Mouse (Mus musculus) CD4-positive, CD25-positive, alpha-beta regulatory T cell, adult 4 months (primary cell): ENCODE measurements around the gene Mras. TPM values are rescaled to one million over a fixed set of nuclear protein-coding genes. Genes with fewer than 3 reads are reported as not detected.

ENCODE experiments used
- ATAC-seq: one replicate; pipeline ENCODE4 v1.8.0; 2017
- polyA plus RNA-seq, 2 experiments: library from polyadenylated mRNA; unstranded; fragments of 100-300 nt; shearing (Covaris generic); gene quantifications; one replicate each; pipeline ENCODE4 v1.2.1; 2017

Mras gene
- polyA plus RNA-seq = not detected

- no peak for ATAC-seq
Observed at GRCm38 (mm10) chr9:99437031-99437764, at the start of gene Mras. Gene Mras (minus strand): TSS chr9:99437381.

DNA sequence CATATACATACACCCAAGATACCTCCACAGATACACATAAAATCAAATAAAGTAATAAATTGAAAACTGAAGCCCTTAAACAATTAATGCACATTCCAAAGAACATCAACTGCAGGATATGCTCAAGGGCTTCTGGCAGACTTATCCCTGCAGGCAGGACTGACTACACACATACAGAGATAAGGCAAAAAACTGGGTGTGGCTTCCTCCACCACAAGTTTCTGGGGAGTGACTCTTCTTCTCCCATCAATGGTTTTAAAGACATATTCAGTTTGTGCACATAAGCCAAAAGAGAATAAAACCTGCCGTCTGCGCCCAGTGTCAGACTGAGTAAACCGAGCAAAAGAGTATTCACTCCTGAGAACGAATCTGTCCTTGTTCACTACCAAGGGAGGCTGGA lies 48.0 kb upstream of the Mras start:
- no peak for ATAC-seq

DNA sequence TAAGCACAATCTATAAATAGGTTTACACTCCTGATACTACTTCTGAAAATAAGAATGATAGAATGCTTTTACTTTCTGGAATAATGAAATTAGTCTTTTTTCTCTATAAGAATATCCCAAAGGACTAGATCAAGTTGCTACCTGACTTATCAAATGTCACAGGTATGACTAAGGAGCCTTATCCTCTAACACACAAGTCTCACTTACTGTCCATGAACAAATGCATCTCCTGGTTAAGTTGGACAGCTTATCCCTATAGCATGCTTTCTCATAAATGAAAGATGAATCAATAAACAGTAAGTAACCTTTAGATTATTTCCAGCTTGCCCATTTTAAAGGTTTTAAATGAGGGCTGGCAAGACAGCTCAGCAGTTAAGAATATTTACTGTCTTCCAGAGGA lies 47.5 kb upstream of the Mras start:
- no peak for ATAC-seq

DNA sequence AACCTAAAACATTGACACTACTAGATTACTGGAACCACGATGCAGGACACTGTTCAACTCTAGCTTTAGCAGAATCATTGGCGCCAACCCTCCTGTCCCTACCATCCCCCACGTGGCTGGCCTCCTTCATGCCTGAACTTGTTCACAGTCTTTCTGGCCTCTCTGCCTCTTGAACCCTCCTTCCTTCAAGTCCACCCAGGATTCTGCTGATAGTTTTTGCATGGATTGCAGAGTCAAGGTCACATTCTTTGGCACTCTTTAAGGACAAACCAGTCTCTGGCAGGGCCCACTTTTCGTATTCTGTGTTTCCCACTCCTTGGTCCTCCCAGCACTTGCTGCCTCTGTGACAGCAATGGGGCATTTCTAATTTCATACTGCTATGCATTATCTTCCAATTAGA lies 46.0 kb upstream of the Mras start:
- ATAC-seq = no peak

DNA sequence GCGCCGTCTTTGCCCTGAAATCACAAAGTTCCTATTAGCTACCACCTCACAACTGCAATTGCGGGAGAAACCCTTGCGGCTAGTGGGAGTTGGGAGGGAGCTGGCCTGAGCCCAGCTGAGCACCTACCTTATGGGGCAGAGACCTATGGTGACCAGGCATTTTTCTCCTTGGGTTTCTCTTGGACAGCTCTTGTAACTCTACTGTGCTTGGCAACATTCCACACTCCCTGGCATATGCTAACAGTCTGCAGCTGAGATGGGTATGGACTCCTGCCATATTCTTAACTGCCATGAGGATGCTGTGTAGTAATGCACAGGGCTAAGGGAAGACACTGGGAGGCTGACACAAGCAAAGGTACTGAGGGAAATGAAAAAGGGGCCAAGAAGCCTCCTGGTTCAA lies 43.6 kb upstream of the Mras start:
- no peak for ATAC-seq

DNA sequence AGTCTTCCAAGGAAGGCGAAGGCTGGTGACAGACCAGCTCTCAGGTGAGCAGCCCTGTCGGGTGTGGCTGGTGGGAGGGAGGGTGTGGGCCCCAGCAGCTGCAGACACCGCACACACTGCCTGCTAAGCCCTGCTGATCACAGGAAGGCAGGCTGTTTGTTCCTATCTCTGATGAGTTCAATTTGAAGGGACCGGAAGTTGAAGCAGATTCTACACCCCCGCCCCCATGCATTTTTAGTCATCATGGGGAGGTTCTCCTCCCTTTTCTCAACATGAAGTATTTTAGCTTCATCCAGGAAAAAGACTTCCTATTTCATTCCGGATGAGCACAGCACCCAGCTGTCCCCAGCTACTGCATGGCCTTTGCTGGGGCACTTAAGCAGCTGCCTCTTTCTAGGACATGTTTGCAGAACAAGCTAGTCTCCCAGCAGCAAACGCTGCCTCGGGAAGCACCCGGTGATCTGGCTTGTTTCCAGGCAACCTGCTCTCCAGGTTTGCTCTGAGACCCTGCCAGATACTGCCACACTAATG lies 42.1 kb upstream of the Mras start:
- peak; percentile 90 for ATAC-seq

- no peak for ATAC-seq
Observed at GRCm38 (mm10) chr9:99471334-99471733, 34.2 kb upstream of the Mras start.

DNA sequence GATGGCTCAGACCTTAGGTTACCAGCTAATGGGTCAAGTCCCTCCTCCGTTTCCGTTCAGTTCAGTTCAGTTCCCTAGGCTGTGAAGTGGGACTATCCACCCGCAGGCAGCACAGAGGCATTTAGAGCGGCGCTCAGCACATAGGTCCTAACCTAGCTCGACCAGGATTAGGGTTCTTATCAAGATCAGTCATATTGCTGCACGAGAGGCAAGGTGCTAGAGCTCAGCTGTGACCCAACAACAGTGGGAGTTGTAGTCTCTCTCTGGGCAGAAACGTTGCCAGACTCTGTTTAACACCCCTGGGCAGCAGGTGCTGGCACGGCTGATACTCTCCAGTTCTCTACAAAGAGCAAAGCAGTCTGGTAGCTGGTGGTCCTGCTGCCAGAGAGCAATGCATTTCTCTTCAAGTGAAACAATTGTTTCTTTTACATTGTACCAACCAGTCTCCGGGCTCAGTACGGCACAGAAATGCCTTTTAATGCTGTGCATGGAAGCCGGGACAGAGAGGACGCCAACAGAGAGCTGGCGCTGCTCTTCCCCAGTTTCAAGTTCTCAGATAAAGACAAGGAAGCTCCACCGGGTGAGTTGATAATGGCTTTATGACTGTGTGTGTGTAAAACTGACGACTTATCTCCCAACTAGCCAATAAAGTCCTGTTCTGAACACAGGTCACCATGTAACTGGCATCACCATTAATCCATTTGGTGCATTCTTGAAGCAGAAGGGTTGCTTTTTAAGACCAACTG lies 33.3 kb upstream of the Mras start:
- no peak for ATAC-seq

DNA sequence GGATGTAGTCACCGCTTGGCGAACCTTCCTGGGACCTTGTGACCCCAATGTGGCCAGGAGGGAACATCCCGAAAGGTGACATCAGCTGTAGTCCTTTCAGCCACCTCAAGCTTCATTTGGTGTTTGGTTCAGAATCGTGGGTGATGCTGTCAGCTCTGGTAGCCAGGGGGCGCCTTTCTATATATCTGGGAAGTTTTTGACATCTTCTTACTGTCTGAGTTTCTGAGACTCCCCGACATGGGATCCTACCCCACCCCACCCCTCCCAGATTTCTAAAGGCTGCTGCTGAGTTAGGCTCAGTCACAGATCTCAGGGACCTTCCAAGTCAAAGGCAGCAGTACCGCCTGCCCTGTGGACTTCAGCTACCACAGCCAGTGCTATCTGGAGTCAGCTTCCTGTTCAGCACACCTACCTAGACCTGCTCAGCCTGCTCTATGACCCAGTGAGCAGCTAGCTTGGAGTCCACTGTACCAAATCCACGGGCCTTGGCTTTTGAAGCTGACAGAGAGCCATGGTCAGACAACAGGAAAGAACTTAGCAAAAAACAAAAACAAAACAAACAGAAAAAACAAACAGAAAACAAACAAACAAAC lies 32.6 kb upstream of the Mras start:
- no peak for ATAC-seq

GRCm38 (mm10) chr9:99468572-99468971 lies 31.4 kb upstream of the Mras start:
- no peak for ATAC-seq

- ATAC-seq = no peak
Observed at GRCm38 (mm10) chr9:99464876-99465275, 27.7 kb upstream of the Mras start.

GRCm38 (mm10) chr9:99459730-99460129 lies 22.5 kb upstream of the Mras start:
- no peak for ATAC-seq

- ATAC-seq = peak; percentile 49
Observed at GRCm38 (mm10) chr9:99458529-99459208, 21.5 kb upstream of the Mras start.

GRCm38 (mm10) chr9:99454211-99454610 lies 17.0 kb upstream of the Mras start:
- no peak for ATAC-seq

DNA sequence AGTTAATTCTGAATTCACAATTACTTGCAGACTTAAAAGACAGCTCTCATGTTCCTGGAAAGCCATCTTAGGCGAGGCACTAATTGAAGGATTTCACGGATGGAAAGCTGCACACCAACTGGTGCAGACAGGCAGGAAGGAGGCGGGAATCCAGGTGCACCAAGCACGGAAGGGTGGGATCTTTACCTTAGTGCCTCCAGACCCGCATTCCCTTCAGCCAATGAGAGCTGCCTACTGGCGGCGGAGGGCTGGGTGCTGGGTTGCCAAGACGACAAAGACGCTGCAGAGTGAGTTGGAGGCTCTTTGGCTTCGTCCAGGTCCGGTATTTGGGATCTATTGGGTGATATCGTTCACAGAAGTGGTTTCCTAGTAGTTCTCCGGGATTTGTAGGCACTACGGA lies 14.0 kb upstream of the Mras start, which contains the start of gene Nme9:
Nme9 (plus strand) TSS at position 315 of the 400 bp plus-strand sequence.
- no peak for ATAC-seq

DNA sequence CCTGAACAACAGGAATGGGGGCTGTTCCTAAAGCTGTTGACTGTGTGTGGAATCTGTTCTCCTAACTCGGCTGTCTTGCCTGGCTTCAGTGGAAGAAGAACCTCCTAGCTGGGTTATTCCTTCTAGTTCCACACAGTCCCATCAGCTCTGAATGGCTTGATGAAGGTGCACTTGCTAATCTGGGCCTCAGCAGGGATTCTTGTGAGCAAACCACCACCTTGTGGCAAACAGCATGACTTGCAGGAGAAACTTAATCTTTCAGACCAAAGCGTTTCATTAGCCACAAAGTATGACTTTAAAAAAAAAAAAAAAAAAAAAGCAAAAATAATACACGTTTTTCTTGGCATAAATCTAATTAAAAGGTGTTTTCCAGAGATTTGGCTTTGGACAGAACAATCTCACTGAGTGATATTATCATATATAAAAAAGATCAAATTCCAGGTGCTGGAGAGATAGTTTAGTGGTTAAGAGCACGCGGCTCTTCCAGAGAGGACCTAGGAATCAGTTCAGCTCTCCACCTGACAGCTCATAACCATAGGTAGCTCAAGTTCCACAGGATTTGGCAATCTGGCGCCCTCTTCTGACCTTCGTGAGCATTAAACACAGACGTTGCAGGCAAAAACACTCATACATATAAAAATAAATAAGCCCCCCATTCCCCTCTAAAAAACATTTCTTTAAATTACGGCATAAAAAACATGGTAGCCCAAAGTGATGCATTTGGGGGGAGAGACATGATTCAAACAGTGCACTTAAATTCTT lies 12.9 kb upstream of the Mras start:
- ATAC-seq = no peak

GRCm38 (mm10) chr9:99447323-99447722 lies 10.1 kb upstream of the Mras start:
- ATAC-seq = no peak

GRCm38 (mm10) chr9:99446259-99446658 lies 9.1 kb upstream of the Mras start:
- ATAC-seq = no peak

DNA sequence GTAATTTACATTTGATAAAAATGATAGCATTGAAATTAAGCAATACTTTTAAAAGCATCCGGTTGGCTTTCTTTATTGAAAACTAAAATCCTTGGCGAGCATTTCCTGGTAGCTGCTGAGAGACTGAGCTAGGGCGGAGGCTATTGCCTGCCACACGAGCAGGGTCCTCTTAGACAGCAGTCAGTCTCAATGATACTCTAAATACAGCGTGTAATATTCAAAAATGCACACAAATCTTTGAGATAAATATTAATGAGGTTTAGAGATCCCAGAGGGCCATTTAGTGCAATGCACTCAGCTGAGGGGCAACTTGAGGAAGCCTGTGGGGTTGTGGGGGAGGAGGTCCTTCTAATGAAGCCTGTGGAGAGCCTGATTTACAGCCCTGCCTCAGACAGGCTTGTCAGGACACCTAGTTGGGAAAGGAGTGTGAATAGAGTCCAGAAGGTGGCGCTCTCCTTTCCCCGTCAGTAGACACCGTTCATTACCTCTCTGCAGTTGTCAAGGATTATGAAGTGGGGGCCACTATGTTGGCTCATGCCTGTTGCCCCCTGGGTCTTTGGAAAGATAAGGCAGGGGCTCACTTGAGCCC lies 7.5 kb upstream of the Mras start:
- no peak for ATAC-seq

DNA sequence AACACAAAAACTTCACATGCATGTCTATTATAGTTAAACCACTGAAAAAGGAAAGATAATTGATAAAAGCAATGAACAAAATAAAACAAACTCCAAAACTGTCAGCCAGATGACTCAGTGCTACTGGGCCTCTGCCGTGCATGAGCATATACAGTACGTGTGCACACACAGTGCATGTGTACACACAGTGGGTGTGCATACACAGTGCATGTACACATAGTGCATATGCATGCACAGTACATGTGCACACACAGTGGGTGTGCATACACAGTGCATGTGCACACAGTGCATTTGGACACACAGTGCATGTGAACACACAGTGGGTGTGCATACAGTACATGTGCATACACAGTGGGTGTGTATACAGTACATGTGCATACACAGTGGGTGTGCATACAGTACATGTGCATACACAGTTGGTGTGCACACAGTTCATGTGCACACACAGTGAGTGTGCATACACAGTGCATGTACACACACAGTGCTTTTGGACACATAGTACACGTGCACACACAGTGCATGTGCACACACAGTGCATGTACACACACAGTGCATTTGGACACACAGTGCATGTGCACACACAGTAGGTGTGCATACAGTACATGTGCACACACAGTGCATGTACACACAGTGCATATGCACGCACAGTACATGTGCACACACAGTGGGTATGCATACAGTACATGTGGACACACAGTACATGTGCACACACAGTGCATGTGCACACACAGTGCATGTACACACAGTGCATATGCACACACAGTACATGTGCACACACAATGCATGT lies 4.7 kb upstream of the Mras start:
- no peak for ATAC-seq

GRCm38 (mm10) chr9:99440941-99441340 lies 3.8 kb upstream of the Mras start:
- no peak for ATAC-seq
